11 mouse cellular contexts compared by ENCODE assay signal in the genomic region with DNA sequence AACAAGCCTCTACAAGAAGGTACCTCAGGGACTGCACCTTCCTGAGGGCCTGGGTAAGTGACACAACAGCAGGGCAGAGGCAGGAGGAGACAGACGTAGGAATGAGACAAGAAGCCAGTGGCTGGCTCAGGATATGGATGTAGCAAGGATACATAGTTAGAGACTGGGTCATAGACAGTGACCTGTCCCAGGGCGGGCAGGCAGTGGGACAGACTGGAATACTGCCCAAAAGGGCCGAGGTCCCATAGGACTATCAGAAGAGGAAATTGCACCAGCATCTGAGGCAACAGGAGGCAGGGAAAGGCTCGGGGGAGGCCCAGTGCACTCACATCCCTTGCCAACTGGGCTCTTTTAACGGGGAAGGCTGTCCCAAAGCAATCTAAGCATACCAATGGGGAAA. TPM values are rescaled to one million over a fixed set of nuclear protein-coding genes. Genes with fewer than 3 reads are reported as not detected.
A peak's percentile ranks its signal among the peaks of the same experiment; 100 is the strongest.
DNase-seq lines count a peak whose midpoint lies in the region; ATAC-seq and TF ChIP-seq lines count a peak whose summit lies in the region.
"Had no signal": no experiment of that assay in that cellular context is flagged by ENCODE, and none has a peak within 500 bp of the region (broad histone marks: within the 10 kb centered on the region; RNA-seq: fewer than 3 reads in every experiment).

No protein-coding gene starts in this region.

- no peak overlapping the region for H3K9ac ChIP-seq in hindbrain, embryonic 14.5 days
- H3K9ac ChIP-seq: intestine, embryonic 15.5 days had no signal

- no peak for TF ChIP-seq POLR2A in cerebellum, adult 2 months (IDR thresholded peaks at IDR 0.05; ENCODE audit: borderline replicate concordance, insufficient read depth, low read length)

- H3K36me3 ChIP-seq in hindbrain, embryonic 14.5 days (replicated peaks; ENCODE audit: control insufficient read depth, insufficient read depth) = peaks cover 41% of the 10 kb centered on the region
- peaks cover 34% of the 10 kb centered on the region for H3K36me3 ChIP-seq in midbrain, embryonic 10.5 days
- H3K36me3 ChIP-seq: intestine, embryonic 15.5 days had no signal

- no peaks in the 10 kb centered on the region for H3K27me3 ChIP-seq in hindbrain, embryonic 14.5 days (ENCODE audit: control insufficient read depth, insufficient read depth, low read length)
- no peaks in the 10 kb centered on the region for H3K27me3 ChIP-seq in midbrain, embryonic 10.5 days (ENCODE audit: low read depth, poor library complexity, severe bottlenecking)
- no peaks in the 10 kb centered on the region for H3K27me3 ChIP-seq in cerebellum, adult 2 months (ENCODE audit: control insufficient read depth, insufficient read depth, low read length)
- H3K27me3 ChIP-seq: intestine, embryonic 15.5 days had no signal

- H3K4me3 ChIP-seq in hindbrain, embryonic 14.5 days (replicated peaks; ENCODE audit: low read length) = no peak overlapping the region
- H3K4me3 ChIP-seq in midbrain, embryonic 10.5 days = no peak overlapping the region
- no peak overlapping the region for H3K4me3 ChIP-seq in cerebellum, adult 2 months (replicated peaks; ENCODE audit: insufficient read depth, low read depth, low read length)
- H3K4me3 ChIP-seq: intestine, embryonic 15.5 days; myocyte had no signal

- TF ChIP-seq CTCF in cerebellum, adult 2 months (IDR thresholded peaks at IDR 0.05; ENCODE audit: borderline replicate concordance, insufficient read depth, low read depth, low read length) = no peak

- WGBS in hindbrain, embryonic 14.5 days = 92% methylated on average over 5 of the region's 5 CpGs
- 85% methylated on average over 5 of the region's 5 CpGs for WGBS in midbrain, embryonic 10.5 days
- 72% methylated on average over 5 of the region's 5 CpGs for WGBS in cerebellum, adult 2 months

- no peak overlapping the region for H3K27ac ChIP-seq in hindbrain, embryonic 14.5 days
- no peak overlapping the region for H3K27ac ChIP-seq in midbrain, embryonic 10.5 days (replicated peaks)
- no peak overlapping the region for H3K27ac ChIP-seq in cerebellum, adult 2 months (ENCODE audit: insufficient read depth, low read length)
- H3K27ac ChIP-seq: intestine, embryonic 15.5 days had no signal

- H3K9me3 ChIP-seq in hindbrain, embryonic 14.5 days (ENCODE audit: control insufficient read depth, low read length) = no peaks in the 10 kb centered on the region
- H3K9me3 ChIP-seq in midbrain, embryonic 10.5 days (replicated peaks) = no peaks in the 10 kb centered on the region
- H3K9me3 ChIP-seq: intestine, embryonic 15.5 days had no signal

- H3K4me1 ChIP-seq in hindbrain, embryonic 14.5 days (replicated peaks; ENCODE audit: control insufficient read depth, insufficient read depth, low read length) = no peaks in the 10 kb centered on the region
- no peaks in the 10 kb centered on the region for H3K4me1 ChIP-seq in midbrain, embryonic 10.5 days
- H3K4me1 ChIP-seq in cerebellum, adult 2 months (ENCODE audit: control insufficient read depth, insufficient read depth, low read length) = no peaks in the 10 kb centered on the region
- H3K4me1 ChIP-seq: intestine, embryonic 15.5 days had no signal

- no peak overlapping the region for H3K4me2 ChIP-seq in hindbrain, embryonic 14.5 days (replicated peaks)
- H3K4me2 ChIP-seq: intestine, embryonic 15.5 days; liver, embryonic 11.5 days had no signal

- DNase-seq in kidney, postnatal 10 days = peak; percentile 18
- DNase-seq in kidney, adult 18-20 months = no peak
- DNase-seq in adrenal gland, adult 8-10 months = peak; percentile 60
- DNase-seq in gastrocnemius, postnatal 25 days = peak; percentile 24
- DNase-seq in kidney, postnatal 14 days = peak; percentile 11
- no peak for DNase-seq in hindbrain, embryonic 14.5 days (ENCODE audit: low spot score)
- no peak for DNase-seq in midbrain, embryonic 10.5 days (ENCODE audit: low spot score)
- DNase-seq in cerebellum, adult 2 months = no peak

- no peak for ATAC-seq in hindbrain, embryonic 14.5 days (ENCODE audit: low FRiP score)
- ATAC-seq: intestine, embryonic 15.5 days had no signal

RNA-seq across cellular contexts. Expression of gene Pigu, which starts 36.6 kb away (rescaled TPM):
- total RNA-seq in adrenal gland, adult 8-10 months (2022) = 10 to 100 TPM; 31.3 to 50.4 (median 38.7) TPM
- total RNA-seq in gastrocnemius, postnatal 25 days (2021) = 10 to 100 TPM; 19.7 to 24.9 TPM
- polyA plus RNA-seq in hindbrain, embryonic 14.5 days (2014; fragmentation: Nextera tagmentation; extraction: Ambion mirVana) = 60.7 and 75.0 TPM in 2 replicates
- polyA plus RNA-seq in midbrain, embryonic 10.5 days (2016; fragmentation: Nextera tagmentation; extraction: Ambion mirVana) = 57.1 and 58.5 TPM in 2 replicates
- polyA plus RNA-seq in cerebellum, adult 2 months (2012; rRNA removed) = 38.3 TPM in 2 replicates

RNA-seq across cellular contexts. Expression of gene Map1lc3a, which starts 44.5 kb away (rescaled TPM):
- 100 to 1,000 TPM; 298 to 859 (median 554) TPM for total RNA-seq in adrenal gland, adult 8-10 months (2022)
- 100 to 1,000 TPM; 243 to 291 TPM for total RNA-seq in gastrocnemius, postnatal 25 days (2021)
- polyA plus RNA-seq in hindbrain, embryonic 14.5 days (2014; fragmentation: Nextera tagmentation; extraction: Ambion mirVana) = 616 and 629 TPM in 2 replicates
- polyA plus RNA-seq in midbrain, embryonic 10.5 days (2016; fragmentation: Nextera tagmentation; extraction: Ambion mirVana) = 106 and 135 TPM in 2 replicates
- polyA plus RNA-seq in cerebellum, adult 2 months (2012; rRNA removed) = 407 and 443 TPM in 2 replicates

Comparison
In these comparisons a context has a peak if more than half of its experiments do, and no peak if none do; other contexts are left out.
1. DNase-seq: peak in kidney, postnatal 10 days (single experiment), adrenal gland, adult 8-10 months (single experiment), gastrocnemius, postnatal 25 days (single experiment) and kidney, postnatal 14 days (single experiment); none in kidney, adult 18-20 months (single experiment), hindbrain, embryonic 14.5 days (single experiment), midbrain, embryonic 10.5 days (single experiment) and cerebellum, adult 2 months (0 of 2).